Mouse (Mus musculus) right cerebral cortex, postnatal 14 days (tissue): ENCODE data around the gene Fdx1l.

Experiments used
- DNase-seq: peaks from one replicate; pipeline ENCODE4 v3.0.0; 2022

The Fdx1l gene

DNA sequence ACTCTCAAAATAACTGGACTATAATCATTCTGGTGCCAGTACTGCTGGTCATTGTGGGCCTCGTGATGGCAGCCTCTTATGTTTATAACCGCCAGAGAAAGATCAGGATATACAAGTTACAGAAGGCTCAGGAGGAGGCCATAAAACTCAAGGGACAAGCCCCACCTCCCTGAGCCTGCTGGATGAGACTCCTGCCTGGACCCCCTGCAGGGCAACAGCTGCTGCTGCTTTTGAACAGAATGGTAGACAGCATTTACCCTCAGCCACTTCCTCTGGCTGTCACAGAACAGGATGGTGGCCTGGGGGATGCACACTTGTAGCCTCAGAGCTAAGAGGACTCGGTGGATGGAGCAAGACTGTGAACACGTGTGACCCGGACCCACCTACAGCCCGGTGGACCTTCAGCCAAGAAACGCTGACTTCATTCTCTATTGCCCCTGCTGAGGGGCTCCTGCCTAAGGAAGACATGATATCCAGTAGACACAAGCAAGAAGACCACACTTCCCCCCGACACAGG is 45.6 kb downstream of the Fdx1l start:
- DNase-seq: no peak

DNA sequence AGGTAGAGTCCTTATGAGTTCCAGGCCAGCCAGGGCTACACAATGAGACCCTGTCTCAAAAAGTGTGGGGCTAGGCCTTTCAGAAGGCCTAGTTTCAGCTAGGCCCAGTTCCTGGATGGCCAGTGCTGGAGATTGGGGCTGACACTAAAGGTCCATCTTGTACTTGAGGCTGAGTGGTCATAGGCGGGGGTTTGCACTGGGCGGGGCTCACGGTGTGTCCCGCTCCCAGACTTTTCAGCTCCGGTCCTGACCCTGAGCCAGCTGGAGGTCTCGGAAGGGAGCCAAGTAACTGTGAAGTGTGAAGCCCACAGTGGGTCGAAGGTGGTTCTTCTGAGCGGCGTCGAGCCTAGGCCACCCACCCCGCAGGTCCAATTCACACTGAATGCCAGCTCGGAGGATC is 46.6 kb downstream of the Fdx1l start:
- no peak for DNase-seq

DNA sequence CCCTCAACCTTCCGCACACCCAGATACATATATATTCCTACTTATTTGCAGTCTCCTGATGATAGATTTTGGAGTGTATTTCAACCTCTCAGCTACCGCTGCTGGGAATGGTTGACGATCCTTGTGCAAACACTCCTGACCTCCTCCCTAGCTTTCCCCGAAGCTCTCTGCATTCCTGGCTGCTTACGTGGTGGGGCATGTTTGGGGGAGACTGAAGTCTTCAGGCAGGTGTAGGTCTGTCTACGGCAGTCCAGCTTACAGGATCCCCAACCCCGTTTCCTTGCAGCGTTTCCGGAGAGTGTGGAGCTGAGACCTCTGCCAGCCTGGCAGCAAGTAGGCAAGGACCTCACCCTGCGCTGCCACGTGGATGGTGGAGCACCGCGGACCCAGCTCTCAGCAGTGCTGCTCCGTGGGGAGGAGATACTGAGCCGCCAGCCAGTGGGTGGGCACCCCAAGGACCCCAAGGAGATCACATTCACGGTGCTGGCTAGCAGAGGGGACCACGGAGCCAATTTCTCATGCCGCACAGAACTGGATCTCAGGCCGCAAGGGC is 48.1 kb downstream of the Fdx1l start:
- DNase-seq: no peak

DNA sequence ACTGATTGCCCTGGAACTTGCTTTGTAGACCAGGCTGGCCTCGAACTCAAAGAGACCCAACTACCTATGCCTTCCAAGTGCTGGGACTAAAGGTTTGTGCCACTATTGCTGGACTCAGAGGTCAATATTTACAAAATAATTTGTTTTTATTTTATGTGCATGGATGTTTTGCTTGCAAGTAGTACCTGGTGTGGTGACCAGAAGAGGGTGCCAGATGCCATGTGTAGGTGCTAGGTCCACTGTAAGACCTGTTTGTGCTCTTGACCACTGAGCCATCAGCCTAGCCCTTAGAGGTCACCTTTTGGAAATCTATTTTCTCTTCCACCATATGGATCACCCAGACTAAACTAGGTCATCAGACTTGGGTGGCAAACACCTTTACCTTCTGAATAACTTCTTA is 50.7 kb downstream of the Fdx1l start:
- DNase-seq: no peak

DNA sequence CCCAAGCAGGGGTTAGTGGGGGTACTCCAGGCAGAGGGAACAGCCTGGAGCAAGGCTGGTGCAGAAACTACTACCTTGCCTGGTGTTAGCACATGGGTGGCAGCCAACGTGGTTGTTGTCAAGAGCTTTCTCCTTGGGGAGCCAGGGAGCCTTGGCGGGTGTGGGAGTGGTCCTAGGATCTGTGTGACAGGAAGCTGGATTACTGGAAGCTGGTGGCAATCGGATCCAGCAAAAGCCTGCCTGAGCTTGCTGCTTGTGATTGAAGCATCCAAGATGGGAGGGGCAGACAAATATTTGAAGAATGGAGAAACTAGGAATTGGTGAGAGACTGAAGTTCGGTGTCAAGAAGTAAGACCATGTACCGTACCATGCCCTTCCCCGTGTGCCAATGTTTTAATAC is 51.1 kb downstream of the Fdx1l start:
- DNase-seq: no peak

DNA sequence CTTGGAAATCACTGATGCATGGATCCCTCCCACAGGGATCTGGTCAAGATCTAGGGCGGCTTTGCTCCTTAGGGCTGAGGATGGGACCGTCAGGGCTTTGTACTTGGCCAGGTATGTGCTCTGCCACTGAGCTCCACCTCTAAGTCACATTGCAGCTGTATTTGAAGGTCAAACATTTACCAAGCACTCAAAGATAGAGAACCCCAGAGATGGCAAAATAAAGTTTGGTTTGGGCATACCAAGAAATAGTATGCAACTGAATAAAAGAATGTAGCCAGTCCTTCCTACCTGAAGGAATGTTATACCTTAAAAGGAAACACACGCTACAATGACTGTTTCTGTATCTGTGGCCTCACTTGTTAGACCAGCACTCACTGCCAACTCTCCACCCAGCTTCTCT is 52.1 kb downstream of the Fdx1l start:
- no peak for DNase-seq

DNA sequence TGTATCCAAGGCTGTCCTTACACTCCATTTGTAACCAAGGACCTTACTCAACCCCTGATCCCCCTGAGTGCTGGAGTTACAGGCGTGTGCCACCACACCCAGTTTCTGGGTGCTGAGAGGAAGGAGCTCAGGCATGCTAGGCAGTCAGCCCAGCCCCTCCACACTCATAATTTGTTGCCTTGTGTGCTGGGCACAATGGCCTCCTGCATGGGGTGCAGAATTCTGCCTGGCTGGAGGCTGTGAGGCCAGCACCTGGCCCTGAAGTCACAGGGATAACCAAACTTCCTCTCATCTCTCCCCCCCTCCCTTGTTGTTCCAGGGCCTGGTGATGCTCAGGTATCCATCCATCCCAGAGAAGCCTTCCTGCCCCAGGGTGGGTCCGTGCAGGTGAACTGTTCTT is 54.8 kb downstream of the Fdx1l start:
- no peak for DNase-seq
